Mouse (Mus musculus) thymus, adult 2 months (tissue): ENCODE measurements around the gene Mfsd2a.

Experiments
- CTCF ChIP-seq: fragments of 200-500 bp; IDR thresholded peaks from 2 replicates; pipeline ENCODE4 v1.5.1; 2012; ENCODE audit warnings: mild to moderate bottlenecking, control low read depth, low read length, moderate library complexity, borderline replicate concordance; ENCODE audit not compliant: control insufficient read depth, poor library complexity, insufficient read depth; ENCODE audit errors: extremely low read depth
- POLR2A ChIP-seq: fragments of 200-500 bp; IDR thresholded peaks from 2 replicates; pipeline ENCODE4 v1.6.1; 2012; ENCODE audit warnings: mild to moderate bottlenecking, low read length, control low read depth, moderate library complexity; ENCODE audit not compliant: control insufficient read depth, poor library complexity, insufficient read depth; ENCODE audit errors: extremely low read depth

- no peak for TF ChIP-seq POLR2A
- no peak for TF ChIP-seq CTCF
Observed at GRCm38 (mm10) chr4:122933051-122933591, 27.9 kb downstream of the Mfsd2a start.
